Mouse (Mus musculus): ENCODE data around the gene Prpf4b. TPM values are rescaled to one million over a fixed set of nuclear protein-coding genes. Genes with fewer than 3 reads are reported as not detected.
A peak's percentile ranks its signal among the peaks of the same experiment; 100 is the strongest.
"Not testable (repeated sequence)": the region's sequence is repeated elsewhere in the genome, so short reads cannot be mapped to it uniquely, and the experiment has no call there.

Gene Prpf4b
- polyA plus RNA-seq, 1 experiment: 7.4 TPM

DNA sequence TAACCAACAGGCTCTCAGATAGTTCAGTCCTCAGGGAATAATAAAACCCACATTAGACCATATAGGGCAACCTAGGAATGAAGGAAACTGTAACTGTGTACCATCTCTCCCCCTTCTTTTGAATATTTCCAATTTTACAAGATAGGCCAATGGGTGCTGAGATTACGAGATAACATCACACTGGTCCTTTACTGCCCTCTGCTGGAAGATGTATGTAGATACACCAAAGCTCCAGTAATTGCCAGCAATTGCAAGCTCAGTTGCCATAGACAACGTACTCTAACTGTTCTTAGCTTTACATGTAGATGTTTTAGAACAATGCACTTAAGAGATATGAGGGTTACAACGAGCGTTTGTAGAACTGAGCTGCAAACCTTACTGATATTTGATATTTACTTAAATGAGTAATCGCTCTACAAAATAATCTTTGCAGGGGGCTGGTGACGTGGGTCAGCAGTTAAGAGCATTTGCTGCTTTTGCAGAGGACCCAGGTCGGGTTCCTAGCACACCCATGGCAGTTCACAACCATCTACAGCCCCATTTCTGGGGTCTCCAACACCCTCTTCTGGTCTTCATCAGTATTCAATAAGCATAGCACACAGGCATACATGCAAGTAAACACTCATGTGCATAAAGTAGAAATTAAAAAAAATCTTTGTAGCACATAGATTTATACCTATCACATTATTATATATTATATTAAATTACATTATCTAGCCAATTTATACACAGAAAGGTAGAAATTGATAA lies 10.5 kb upstream of the Prpf4b start:
- no peak; the same call in 2 of the 3 replicates for TF ChIP-seq GATA1 (IDR thresholded peaks at IDR 0.05; ENCODE audit: borderline replicate concordance, low read length)
- TF ChIP-seq FLI1 (IDR thresholded peaks at IDR 0.05; ENCODE audit: low read length): no peak
- Histone ChIP-seq H3K36me3 (replicated peaks; ENCODE audit: low read length) (no peaks in the 10 kb centered on the region), H3K4me3 (replicated peaks) (no peak overlapping the region), H3K9me3 (no peaks in the 10 kb centered on the region), H3K4me1 (no peaks in the 10 kb centered on the region), H3K27me3 (replicated peaks) (no peaks in the 10 kb centered on the region)

DNA sequence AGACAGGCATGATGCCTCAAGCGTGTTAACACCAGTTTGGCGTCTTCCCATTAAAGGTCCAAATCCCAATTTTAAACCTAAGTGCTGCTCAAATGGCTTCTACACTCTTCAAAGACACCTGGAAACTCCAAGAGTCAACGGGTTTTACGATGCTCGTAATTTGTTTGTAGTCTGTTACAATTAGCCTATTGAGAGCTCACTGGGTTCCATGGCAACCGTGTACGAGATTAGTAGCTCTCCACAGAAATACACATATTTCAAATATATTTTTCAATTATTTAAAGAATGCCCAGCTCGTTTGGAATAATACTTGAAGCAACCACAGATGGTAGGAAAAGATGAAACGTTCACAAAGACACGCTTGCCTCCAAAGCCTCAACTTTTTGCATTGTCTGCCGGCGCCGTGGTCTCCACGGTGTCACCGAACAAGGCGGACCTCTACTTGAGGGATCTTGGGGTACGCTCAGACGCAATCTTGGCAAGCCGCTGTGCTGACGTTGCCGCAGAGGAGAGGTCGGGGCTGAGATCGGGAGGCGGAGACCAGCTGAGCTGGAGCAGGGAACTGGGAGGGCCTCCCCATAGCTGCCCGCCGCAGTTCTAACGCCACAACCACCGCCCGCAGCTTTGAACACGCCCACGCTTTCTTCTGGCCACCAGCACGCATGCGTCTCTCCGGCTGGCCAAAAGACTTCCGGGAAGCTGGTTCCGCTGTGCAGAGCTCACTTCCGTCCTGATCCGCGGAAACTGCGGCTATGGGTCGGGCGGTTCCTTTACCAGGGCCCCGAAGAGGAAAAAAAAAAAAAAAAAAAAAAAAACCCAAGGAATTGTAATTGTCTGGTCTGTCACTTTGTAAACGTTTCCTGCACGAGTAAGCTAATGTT lies 1.1 kb upstream of the Prpf4b start:
- Histone ChIP-seq H3K36me3 (replicated peaks; ENCODE audit: low read length) (no peaks in the 10 kb centered on the region), H3K27me3 (replicated peaks) (no peaks in the 10 kb centered on the region), H3K4me3 (replicated peaks) (peak overlapping the region; percentile 95), H3K9me3 (no peaks in the 10 kb centered on the region), H3K4me1 (peaks cover 25% of the 10 kb centered on the region)
- TF ChIP-seq FLI1 (IDR thresholded peaks at IDR 0.05; ENCODE audit: low read length): peak; percentile 63; the same call in 1 of the 2 replicates
- no peak for TF ChIP-seq GATA1 (IDR thresholded peaks at IDR 0.05; ENCODE audit: borderline replicate concordance, low read length)

DNA sequence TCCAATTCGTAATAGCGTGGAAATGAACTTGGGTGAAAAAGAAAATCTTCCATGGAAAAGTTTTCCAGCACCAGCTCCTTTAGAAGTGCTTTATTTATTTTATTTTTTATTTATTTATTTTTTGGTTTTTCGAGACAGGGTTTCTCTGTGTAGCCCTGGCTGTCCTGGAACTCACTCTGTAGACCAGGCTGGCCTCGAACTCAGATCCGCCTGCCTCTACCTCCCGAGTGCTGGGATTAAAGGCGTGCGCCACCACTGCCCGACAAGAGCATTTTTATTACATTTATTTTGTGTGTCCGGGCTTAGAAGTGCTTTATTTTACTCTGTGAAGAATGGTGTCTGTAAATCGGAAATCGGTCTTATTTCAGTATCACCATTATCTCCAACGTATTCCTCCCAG lies 366 bp upstream of the Prpf4b start:
- peaks cover 32% of the 10 kb centered on the region for H3K4me1 ChIP-seq
- H3K27me3 ChIP-seq (replicated peaks); H3K9me3 ChIP-seq; H3K36me3 ChIP-seq (replicated peaks; ENCODE audit: low read length): not testable (repeated sequence)
- H3K4me3 ChIP-seq (replicated peaks): peak overlapping the region; percentile 97

DNA sequence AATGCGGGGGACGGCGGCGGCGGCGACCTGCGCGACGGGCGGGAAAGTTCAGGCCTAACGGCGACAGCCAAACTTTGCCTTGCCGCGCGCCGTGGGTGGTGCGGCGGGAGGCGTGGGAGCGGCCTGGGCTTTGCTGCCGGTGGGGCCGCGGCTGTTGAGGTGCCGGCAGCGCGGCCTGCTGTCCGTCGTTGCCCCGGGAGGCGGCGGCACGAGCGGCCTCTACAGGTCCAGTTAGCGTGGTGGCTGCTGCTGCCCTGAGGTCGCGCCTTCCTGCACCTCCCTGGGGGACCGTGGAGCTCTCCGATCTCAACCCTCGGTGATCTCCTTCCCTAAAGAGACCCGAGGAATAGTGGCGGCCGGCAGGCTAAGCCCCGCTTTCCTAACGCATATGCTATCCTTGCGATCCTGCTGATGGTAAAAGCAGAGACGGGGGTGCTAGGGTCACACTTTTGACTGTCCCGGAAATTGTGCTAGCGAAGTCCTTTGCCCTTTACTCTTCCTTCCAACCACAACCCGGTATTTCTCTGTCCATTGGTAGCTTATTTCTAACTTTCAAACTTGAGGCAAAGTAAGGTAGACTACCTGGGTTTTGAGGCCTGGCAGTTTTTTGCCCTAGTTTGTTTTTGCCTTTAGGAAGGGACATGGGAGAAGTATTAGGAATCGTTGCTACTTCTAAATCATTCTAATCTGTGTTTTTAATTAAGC lies 791 bp downstream of the Prpf4b start:
- no peaks in the 10 kb centered on the region for H3K9me3 ChIP-seq
- H3K36me3 ChIP-seq (replicated peaks; ENCODE audit: low read length): peaks cover 13% of the 10 kb centered on the region
- H3K4me3 ChIP-seq (replicated peaks): peak overlapping the region; percentile 97
- TF ChIP-seq FLI1 (IDR thresholded peaks at IDR 0.05; ENCODE audit: low read length) (no peak), GATA1 (IDR thresholded peaks at IDR 0.05; ENCODE audit: borderline replicate concordance, low read length) (no peak)
- H3K4me1 ChIP-seq: peaks cover 38% of the 10 kb centered on the region
- no peaks in the 10 kb centered on the region for H3K27me3 ChIP-seq (replicated peaks)

DNA sequence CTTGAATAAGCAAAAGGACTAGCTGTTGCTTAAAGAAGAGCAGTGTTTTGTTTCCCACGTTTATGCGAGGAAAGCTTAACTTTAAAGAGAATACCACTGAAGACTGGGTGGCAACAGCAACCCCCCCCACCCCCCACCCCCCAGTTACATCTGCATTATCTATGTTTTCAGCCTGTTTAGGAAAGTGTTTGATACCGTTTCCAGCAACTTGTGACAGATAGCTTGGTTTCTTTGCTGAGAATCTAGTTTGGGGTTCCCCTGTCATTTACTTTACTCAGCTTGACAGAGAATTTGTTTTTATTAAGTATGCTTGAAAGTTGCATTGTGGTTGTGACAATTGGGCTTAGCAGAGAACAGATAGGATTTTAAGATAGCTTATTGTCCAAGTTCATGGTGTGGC lies 1.4 kb downstream of the Prpf4b start:
- no peaks in the 10 kb centered on the region for H3K27me3 ChIP-seq (replicated peaks)
- H3K4me3 ChIP-seq (replicated peaks): peak overlapping the region; percentile 97
- peaks cover 43% of the 10 kb centered on the region for H3K4me1 ChIP-seq
- TF ChIP-seq GATA1 (IDR thresholded peaks at IDR 0.05; ENCODE audit: borderline replicate concordance, low read length): no peak
- TF ChIP-seq FLI1 (IDR thresholded peaks at IDR 0.05; ENCODE audit: low read length): no peak
- H3K36me3 ChIP-seq (replicated peaks; ENCODE audit: low read length): peaks cover 18% of the 10 kb centered on the region
- no peaks in the 10 kb centered on the region for H3K9me3 ChIP-seq

DNA sequence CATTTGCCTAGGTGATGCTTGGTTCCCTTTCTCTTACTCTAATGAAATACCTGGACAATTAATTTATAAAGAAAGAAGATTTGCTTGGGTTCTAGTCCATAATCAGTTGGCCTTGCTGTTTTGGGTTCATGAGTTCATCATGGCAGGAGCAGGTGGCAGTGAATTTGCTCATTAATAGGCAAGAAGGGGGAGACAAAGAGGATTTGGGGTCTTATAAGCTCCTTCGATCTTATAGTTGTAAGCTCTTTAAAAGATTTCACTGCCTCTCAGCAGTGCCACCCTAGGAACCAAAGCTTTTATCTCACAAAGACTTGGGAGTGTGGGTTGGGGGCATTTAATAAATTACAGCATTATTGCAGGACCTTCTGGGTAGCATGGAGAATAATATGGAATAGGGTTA lies 17.8 kb downstream of the Prpf4b start:
- peaks cover 100% of the 10 kb centered on the region for H3K36me3 ChIP-seq (replicated peaks; ENCODE audit: low read length)
- no peaks in the 10 kb centered on the region for H3K4me1 ChIP-seq
- TF ChIP-seq FLI1 (IDR thresholded peaks at IDR 0.05; ENCODE audit: low read length): no peak
- TF ChIP-seq GATA1 (IDR thresholded peaks at IDR 0.05; ENCODE audit: borderline replicate concordance, low read length): no peak
- no peak overlapping the region for H3K4me3 ChIP-seq (replicated peaks)
- H3K27me3 ChIP-seq (replicated peaks): no peaks in the 10 kb centered on the region
- H3K9me3 ChIP-seq: no peaks in the 10 kb centered on the region

DNA sequence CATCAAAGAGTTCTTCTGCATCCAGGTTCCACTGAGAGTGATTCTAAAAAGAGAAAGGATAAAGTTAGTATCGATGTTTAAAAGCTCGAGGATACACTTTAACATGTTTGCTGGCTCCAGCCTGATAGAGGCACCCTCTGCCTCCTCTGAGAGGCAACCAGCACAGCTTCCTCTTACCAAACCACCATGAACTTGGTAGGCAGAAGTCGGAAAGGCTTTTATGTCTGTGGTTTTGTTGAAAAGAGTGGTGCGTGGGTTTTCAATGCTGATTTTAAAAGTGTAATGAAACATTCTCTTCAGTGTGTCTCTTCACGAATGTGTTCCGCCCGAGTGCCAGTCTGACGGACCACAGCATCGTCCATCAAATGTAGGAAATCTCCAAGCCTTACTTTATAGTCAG lies 39.5 kb downstream of the Prpf4b start:
- TF ChIP-seq GATA1 (IDR thresholded peaks at IDR 0.05; ENCODE audit: borderline replicate concordance, low read length): no peak
- no peak for TF ChIP-seq FLI1 (IDR thresholded peaks at IDR 0.05; ENCODE audit: low read length)
- Histone ChIP-seq H3K36me3 (replicated peaks; ENCODE audit: low read length) (no peaks in the 10 kb centered on the region), H3K27me3 (replicated peaks) (peaks cover 4% of the 10 kb centered on the region), H3K4me1 (peaks cover 8% of the 10 kb centered on the region), H3K4me3 (replicated peaks) (peak overlapping the region; percentile 7), H3K9me3 (no peaks in the 10 kb centered on the region)

DNA sequence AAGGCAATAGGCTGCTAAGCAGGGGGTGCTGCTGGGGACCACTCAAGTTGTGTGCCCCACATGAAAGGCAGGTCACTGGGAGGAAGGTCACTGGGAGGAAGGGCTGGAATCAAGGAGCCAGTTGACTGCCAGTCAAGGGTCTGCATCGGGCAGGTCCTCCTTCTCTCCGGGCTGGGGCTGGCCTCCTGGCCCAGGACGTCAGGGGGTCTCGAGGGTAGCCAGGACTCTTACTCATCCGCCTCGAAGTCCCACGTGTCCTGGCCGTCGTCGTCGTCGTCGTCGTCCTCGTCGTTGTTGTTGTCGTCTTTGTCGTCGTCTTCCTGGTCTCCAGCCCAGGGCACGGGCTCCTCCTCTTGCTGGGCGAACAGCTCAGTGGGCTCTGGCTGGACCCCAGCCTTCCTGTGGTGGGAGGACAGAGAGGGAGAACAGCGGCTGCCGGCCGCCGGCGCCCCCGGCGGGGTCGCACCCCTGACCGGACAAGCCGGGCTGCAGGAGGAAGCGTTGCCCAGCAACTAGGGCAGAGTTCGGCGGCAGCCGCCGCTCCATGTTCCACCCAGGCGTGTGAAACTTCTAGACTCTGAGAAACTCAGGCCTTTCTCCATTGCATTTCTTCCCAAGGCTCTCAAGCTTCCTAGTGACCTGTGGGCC lies 41.5 kb downstream of the Prpf4b start:
- Histone ChIP-seq H3K4me3 (replicated peaks) (no peak overlapping the region), H3K27me3 (replicated peaks) (peaks cover 4% of the 10 kb centered on the region), H3K4me1 (peaks cover 8% of the 10 kb centered on the region), H3K36me3 (replicated peaks; ENCODE audit: low read length) (no peaks in the 10 kb centered on the region), H3K9me3 (no peaks in the 10 kb centered on the region)
- TF ChIP-seq GATA1 (IDR thresholded peaks at IDR 0.05; ENCODE audit: borderline replicate concordance, low read length): no peak
- TF ChIP-seq FLI1 (IDR thresholded peaks at IDR 0.05; ENCODE audit: low read length): no peak

DNA sequence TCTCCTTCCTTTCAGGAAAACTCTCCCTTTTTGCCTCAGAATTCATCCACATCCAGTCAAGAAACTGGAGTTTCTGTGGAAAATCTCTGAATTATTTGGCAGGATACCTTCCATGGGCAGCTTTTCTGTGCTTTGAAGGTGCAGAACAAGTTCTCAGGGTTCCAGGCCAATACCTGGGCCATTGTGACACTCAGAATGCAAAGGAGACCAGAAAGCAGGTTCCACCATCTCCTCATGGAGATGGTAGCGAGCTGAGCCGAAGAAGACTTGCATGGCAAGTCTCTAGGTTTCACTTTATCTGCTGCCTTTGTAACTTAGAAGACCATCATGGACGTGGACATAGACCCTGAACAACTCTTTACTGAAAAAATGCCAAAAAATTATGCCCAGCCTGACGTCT lies 49.1 kb downstream of the Prpf4b start, which contains the start of the genes Fam217a and 4933417A18Rik:
TSS of gene Fam217a (minus strand) at position 101 of the 400 bp plus-strand sequence.
TSS of gene 4933417A18Rik (plus strand) at position 200 of the 400 bp plus-strand sequence.
- Histone ChIP-seq H3K27me3 (replicated peaks) (peaks cover 2% of the 10 kb centered on the region), H3K36me3 (replicated peaks; ENCODE audit: low read length) (no peaks in the 10 kb centered on the region), H3K9me3 (no peaks in the 10 kb centered on the region), H3K4me1 (no peaks in the 10 kb centered on the region), H3K4me3 (replicated peaks) (no peak within 1 kb of the TSS)
- TF ChIP-seq GATA1 (IDR thresholded peaks at IDR 0.05; ENCODE audit: borderline replicate concordance, low read length): no peak

All from megakaryocyte, embryonic 14.5 days (primary cell).